Mouse (Mus musculus): Measurements from ENCODE around the gene Irf2. TPM values are rescaled to one million over a fixed set of nuclear protein-coding genes. Genes with fewer than 3 reads are reported as not detected.

Irf2 gene
- polyA plus RNA-seq, 1 experiment from 2014 or later, result 6.4 TPM

DNA sequence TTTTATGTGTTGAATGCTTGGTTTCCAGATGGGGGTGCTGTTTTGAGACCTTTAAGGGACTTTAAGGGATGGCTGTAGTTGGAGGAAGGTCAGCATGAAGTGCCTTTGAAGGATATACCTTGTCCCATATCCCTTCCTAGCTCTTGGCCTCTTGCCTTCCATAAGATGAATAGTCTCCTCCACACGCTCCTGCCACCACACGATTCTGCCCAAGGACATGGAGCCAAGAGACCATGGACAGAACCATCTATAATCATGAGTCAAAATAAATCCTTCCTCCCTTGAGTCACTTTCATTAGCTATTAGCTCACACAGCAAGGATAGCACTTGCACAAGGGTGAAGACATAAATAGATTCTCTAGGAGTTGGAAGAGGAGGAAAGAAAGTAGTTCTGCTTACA lies 146.3 kb downstream of the Irf2 start:
- Histone ChIP-seq H3K9ac (replicated peaks; ENCODE audit: low read length) (no peak overlapping the region), H3K4me2 (ENCODE audit: low read length) (no peak overlapping the region), H3K27me3 (ENCODE audit: control insufficient read depth, insufficient read depth, low read length) (no peaks in the 10 kb centered on the region), H3K4me1 (ENCODE audit: control insufficient read depth, insufficient read depth, low read length) (no peaks in the 10 kb centered on the region), H3K4me3 (replicated peaks; ENCODE audit: low read depth, low read length) (no peak overlapping the region), H3K36me3 (ENCODE audit: control insufficient read depth, insufficient read depth, low read length) (no peaks in the 10 kb centered on the region), H3K27ac (replicated peaks; ENCODE audit: low read depth, low read length) (no peak overlapping the region), H3K9me3 (ENCODE audit: control insufficient read depth, low read length) (no peaks in the 10 kb centered on the region)
- DNase-seq (no peak), ATAC-seq (ENCODE audit: low FRiP score, low TSS enrichment) (no peak)
- WGBS, result 98% methylated on average over 2 of the region's 2 CpGs

- Histone ChIP-seq H3K27ac (replicated peaks; ENCODE audit: low read depth, low read length) (no peak overlapping the region), H3K4me2 (ENCODE audit: low read length) (no peak overlapping the region), H3K4me3 (replicated peaks; ENCODE audit: low read depth, low read length) (no peak overlapping the region), H3K36me3 (ENCODE audit: control insufficient read depth, insufficient read depth, low read length) (no peaks in the 10 kb centered on the region), H3K9ac (replicated peaks; ENCODE audit: low read length) (no peak overlapping the region), H3K9me3 (ENCODE audit: control insufficient read depth, low read length) (no peaks in the 10 kb centered on the region), H3K4me1 (ENCODE audit: control insufficient read depth, insufficient read depth, low read length) (no peaks in the 10 kb centered on the region), H3K27me3 (ENCODE audit: control insufficient read depth, insufficient read depth, low read length) (no peaks in the 10 kb centered on the region)
- 100% methylated on average over 1 of the region's 1 CpGs for WGBS
- DNase-seq (no peak), ATAC-seq (ENCODE audit: low FRiP score, low TSS enrichment) (no peak)
Observed at GRCm38 (mm10) chr8:46886216-46886615, 146.7 kb downstream of the Irf2 start.

GRCm38 (mm10) chr8:46887396-46887795 lies 147.9 kb downstream of the Irf2 start:
- ATAC-seq (ENCODE audit: low FRiP score, low TSS enrichment) (no peak), DNase-seq (no peak)
- H3K9ac ChIP-seq (replicated peaks; ENCODE audit: low read length), result no peak overlapping the region
- WGBS, result 70% methylated on average over 6 of the region's 6 CpGs
- no peaks in the 10 kb centered on the region for H3K36me3 ChIP-seq (ENCODE audit: control insufficient read depth, insufficient read depth, low read length)
- H3K27ac ChIP-seq (replicated peaks; ENCODE audit: low read depth, low read length), result no peak overlapping the region
- no peak overlapping the region for H3K4me2 ChIP-seq (ENCODE audit: low read length)
- no peak overlapping the region for H3K4me3 ChIP-seq (replicated peaks; ENCODE audit: low read depth, low read length)
- no peaks in the 10 kb centered on the region for H3K4me1 ChIP-seq (ENCODE audit: control insufficient read depth, insufficient read depth, low read length)
- no peaks in the 10 kb centered on the region for H3K27me3 ChIP-seq (ENCODE audit: control insufficient read depth, insufficient read depth, low read length)
- no peaks in the 10 kb centered on the region for H3K9me3 ChIP-seq (ENCODE audit: control insufficient read depth, low read length)

DNA sequence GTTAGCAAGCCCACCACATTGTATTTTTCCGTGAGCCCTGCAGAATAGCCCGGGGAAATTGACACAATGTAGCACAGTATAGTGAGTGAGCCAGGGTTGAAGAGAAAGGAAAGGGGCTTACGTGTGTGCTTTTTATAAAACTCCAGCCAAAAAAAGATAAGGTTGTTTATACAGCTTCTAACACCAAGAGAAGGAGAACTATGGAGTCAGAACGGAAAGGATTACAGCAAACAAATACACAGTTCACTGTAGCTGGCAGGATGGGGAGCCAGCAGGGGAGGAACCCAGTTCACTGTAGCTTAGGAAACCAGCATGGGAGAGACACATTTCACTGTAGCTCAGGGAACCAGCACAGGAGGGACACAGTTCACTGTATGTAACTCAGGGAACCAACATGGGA lies 149.0 kb downstream of the Irf2 start:
- Histone ChIP-seq H3K27me3 (ENCODE audit: control insufficient read depth, insufficient read depth, low read length) (no peaks in the 10 kb centered on the region), H3K36me3 (ENCODE audit: control insufficient read depth, insufficient read depth, low read length) (no peaks in the 10 kb centered on the region), H3K4me2 (ENCODE audit: low read length) (no peak overlapping the region), H3K27ac (replicated peaks; ENCODE audit: low read depth, low read length) (no peak overlapping the region), H3K9me3 (ENCODE audit: control insufficient read depth, low read length) (no peaks in the 10 kb centered on the region), H3K4me1 (ENCODE audit: control insufficient read depth, insufficient read depth, low read length) (no peaks in the 10 kb centered on the region), H3K4me3 (replicated peaks; ENCODE audit: low read depth, low read length) (no peak overlapping the region), H3K9ac (replicated peaks; ENCODE audit: low read length) (no peak overlapping the region)
- WGBS, result 76% methylated on average over 4 of the region's 4 CpGs
- DNase-seq (peak; percentile 18), ATAC-seq (ENCODE audit: low FRiP score, low TSS enrichment) (no peak)

GRCm38 (mm10) chr8:46890241-46890640 lies 150.7 kb downstream of the Irf2 start:
- Histone ChIP-seq H3K36me3 (ENCODE audit: control insufficient read depth, insufficient read depth, low read length) (no peaks in the 10 kb centered on the region), H3K27ac (replicated peaks; ENCODE audit: low read depth, low read length) (no peak overlapping the region)

DNA sequence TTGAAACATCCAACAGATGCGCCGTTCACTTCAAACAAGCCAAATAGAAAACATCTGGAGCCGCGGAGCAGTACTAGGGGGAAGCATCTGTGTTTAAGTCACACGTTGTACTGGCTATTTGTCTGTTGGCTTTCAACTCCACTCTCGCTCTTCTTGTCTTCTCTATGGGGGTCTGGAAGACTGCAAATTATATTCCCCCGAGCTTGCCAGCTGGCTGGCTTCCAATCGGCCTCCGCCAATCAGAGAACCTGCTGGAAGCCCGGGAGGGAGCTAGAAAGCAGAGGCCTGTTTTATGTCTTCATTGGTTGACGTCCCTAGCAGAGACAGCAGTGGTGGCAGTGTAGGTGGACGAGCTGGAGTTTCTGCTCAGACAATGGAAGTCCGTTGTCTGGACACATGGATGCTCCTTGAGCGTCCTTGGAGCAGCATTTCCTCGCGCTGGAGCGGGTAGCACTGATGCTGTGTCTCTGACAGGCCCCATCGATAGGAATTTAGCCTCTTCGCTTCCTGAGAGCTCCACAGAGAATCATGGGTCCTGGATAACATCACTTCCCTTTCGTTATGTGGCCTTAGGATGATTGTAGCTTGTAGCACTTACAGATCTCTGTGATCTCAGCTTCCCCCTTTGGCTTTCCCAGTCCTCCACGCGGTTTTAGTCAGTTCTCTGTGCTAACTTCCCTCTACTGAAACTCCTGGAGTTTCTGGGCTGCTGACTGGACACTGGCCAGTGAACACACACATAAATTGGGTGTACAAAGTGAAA lies 153.2 kb downstream of the Irf2 start:
- Histone ChIP-seq H3K9me3 (ENCODE audit: control insufficient read depth, low read length) (no peaks in the 10 kb centered on the region), H3K27ac (replicated peaks; ENCODE audit: low read depth, low read length) (no peak overlapping the region), H3K36me3 (ENCODE audit: control insufficient read depth, insufficient read depth, low read length) (no peaks in the 10 kb centered on the region), H3K9ac (replicated peaks; ENCODE audit: low read length) (no peak overlapping the region), H3K4me2 (ENCODE audit: low read length) (no peak overlapping the region), H3K4me1 (ENCODE audit: control insufficient read depth, insufficient read depth, low read length) (no peaks in the 10 kb centered on the region), H3K4me3 (replicated peaks; ENCODE audit: low read depth, low read length) (no peak overlapping the region), H3K27me3 (ENCODE audit: control insufficient read depth, insufficient read depth, low read length) (no peaks in the 10 kb centered on the region)
- ATAC-seq (ENCODE audit: low FRiP score, low TSS enrichment), result no peak
- peak; percentile 59 for DNase-seq
- WGBS, result 75% methylated on average over 22 of the region's 22 CpGs

More at GRCm38 (mm10) chr8:46890241-46890640, 150.7 kb downstream of the Irf2 start:
- DNase-seq, result no peak
- Histone ChIP-seq H3K4me1 (ENCODE audit: control insufficient read depth, insufficient read depth, low read length) (no peaks in the 10 kb centered on the region), H3K9ac (replicated peaks; ENCODE audit: low read length) (no peak overlapping the region), H3K4me2 (ENCODE audit: low read length) (no peak overlapping the region), H3K27me3 (ENCODE audit: control insufficient read depth, insufficient read depth, low read length) (no peaks in the 10 kb centered on the region), H3K4me3 (replicated peaks; ENCODE audit: low read depth, low read length) (no peak overlapping the region), H3K9me3 (ENCODE audit: control insufficient read depth, low read length) (no peaks in the 10 kb centered on the region)
- ATAC-seq (ENCODE audit: low FRiP score, low TSS enrichment), result no peak
- 88% methylated on average over 4 of the region's 4 CpGs for WGBS

- Histone ChIP-seq H3K9me3 (ENCODE audit: control insufficient read depth, low read length) (no peaks in the 10 kb centered on the region), H3K9ac (replicated peaks; ENCODE audit: low read length) (no peak overlapping the region), H3K27ac (replicated peaks; ENCODE audit: low read depth, low read length) (no peak overlapping the region), H3K4me2 (ENCODE audit: low read length) (no peak overlapping the region), H3K27me3 (ENCODE audit: control insufficient read depth, insufficient read depth, low read length) (no peaks in the 10 kb centered on the region), H3K4me1 (ENCODE audit: control insufficient read depth, insufficient read depth, low read length) (no peaks in the 10 kb centered on the region), H3K36me3 (ENCODE audit: control insufficient read depth, insufficient read depth, low read length) (no peaks in the 10 kb centered on the region), H3K4me3 (replicated peaks; ENCODE audit: low read depth, low read length) (no peak overlapping the region)
- DNase-seq (no peak), ATAC-seq (ENCODE audit: low FRiP score, low TSS enrichment) (no peak)
- WGBS, result 91% methylated on average over 2 of the region's 2 CpGs
Observed at GRCm38 (mm10) chr8:46894385-46894784, 154.9 kb downstream of the Irf2 start.

DNA sequence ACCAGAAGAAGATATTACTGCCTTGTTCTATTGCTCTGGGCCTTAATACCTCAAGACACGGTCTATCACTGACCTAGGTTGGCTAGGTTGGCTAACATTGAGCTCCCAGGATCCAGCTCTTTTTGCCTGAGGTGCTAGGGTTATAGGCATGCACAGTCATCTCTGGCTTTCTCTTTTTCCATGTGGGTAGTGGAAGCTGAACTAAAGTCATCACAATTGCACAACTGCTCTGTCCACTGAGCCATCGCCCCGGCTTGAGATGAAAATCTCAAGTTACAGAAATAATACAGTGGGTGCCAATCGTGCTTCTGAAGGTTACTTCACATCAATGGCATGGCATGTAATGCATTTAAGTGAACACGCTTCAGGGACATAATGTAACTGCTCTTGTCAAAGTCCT lies 156.5 kb downstream of the Irf2 start:
- Histone ChIP-seq H3K27ac (replicated peaks; ENCODE audit: low read depth, low read length) (no peak overlapping the region), H3K4me3 (replicated peaks; ENCODE audit: low read depth, low read length) (no peak overlapping the region), H3K36me3 (ENCODE audit: control insufficient read depth, insufficient read depth, low read length) (no peaks in the 10 kb centered on the region), H3K4me1 (ENCODE audit: control insufficient read depth, insufficient read depth, low read length) (no peaks in the 10 kb centered on the region), H3K9me3 (ENCODE audit: control insufficient read depth, low read length) (no peaks in the 10 kb centered on the region), H3K9ac (replicated peaks; ENCODE audit: low read length) (no peak overlapping the region), H3K4me2 (ENCODE audit: low read length) (no peak overlapping the region), H3K27me3 (ENCODE audit: control insufficient read depth, insufficient read depth, low read length) (no peaks in the 10 kb centered on the region)
- WGBS, result 94% methylated on average over 5 of the region's 5 CpGs
- DNase-seq (no peak), ATAC-seq (ENCODE audit: low FRiP score, low TSS enrichment) (no peak)

DNA sequence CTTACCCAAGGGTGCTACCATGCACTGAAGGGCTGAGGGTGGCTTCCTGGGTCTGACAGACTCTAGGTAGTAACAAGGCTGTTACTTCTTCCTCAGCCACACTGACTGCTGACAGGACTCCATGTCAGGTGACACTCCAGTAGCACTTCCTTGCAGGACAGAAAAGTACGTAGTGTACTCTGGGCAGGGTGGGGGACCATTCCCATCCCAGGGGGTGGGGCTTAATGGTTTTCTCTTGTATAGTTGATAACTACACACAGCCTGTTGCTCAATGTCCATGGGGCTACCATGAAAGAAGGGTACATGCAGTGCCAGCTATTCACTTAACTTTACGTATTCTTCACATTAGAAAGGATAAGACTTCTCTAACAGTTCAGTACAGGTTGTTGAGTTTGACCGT lies 157.2 kb downstream of the Irf2 start:
- ATAC-seq (ENCODE audit: low FRiP score, low TSS enrichment) (no peak), DNase-seq (no peak)
- Histone ChIP-seq H3K27ac (replicated peaks; ENCODE audit: low read depth, low read length) (no peak overlapping the region), H3K27me3 (ENCODE audit: control insufficient read depth, insufficient read depth, low read length) (no peaks in the 10 kb centered on the region), H3K4me2 (ENCODE audit: low read length) (no peak overlapping the region), H3K4me1 (ENCODE audit: control insufficient read depth, insufficient read depth, low read length) (no peaks in the 10 kb centered on the region), H3K36me3 (ENCODE audit: control insufficient read depth, insufficient read depth, low read length) (no peaks in the 10 kb centered on the region), H3K9ac (replicated peaks; ENCODE audit: low read length) (no peak overlapping the region), H3K4me3 (replicated peaks; ENCODE audit: low read depth, low read length) (no peak overlapping the region), H3K9me3 (ENCODE audit: control insufficient read depth, low read length) (no peaks in the 10 kb centered on the region)
- 94% methylated on average over 3 of the region's 3 CpGs for WGBS

All from midbrain, embryonic 14.5 days (tissue).